Mouse (Mus musculus): Measurements from ENCODE around the gene Kansl3.
A peak's percentile ranks its signal among the peaks of the same experiment; 100 is the strongest.

Kansl3 gene

DNA sequence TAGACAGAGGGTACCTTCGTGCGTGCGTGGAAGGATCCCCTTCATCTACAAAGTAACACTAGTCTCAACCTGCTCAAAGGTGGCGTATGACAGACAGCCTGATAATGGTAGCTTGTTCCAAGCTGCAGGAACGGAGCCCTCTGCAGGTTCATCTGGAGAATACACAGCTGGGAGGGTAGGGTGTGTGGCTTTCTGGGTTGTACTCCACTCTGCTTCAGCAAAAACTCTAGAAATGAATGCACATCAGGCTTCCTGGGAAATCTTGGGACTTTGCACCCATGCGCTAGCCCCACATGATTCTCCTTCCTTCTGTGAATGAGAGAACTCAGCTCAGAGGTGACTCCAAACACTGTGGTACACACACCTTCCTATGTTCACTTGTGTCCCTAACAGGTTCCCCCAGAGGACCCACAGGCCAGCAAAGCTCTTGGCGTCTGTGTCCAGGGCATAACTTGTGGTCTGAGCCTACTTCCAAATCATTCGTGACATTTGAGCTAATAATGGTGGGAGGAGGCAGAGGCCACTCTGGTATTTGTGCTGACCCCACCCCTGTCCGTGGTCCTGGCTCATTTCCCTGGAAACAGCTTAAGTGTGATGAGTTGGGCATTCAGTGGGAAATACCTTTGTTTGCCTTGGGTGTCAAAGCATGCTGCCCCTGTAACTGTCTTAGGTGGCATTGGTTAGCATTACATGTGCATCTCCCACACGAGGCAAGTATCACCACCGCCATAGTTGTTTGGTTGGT is 47.0 kb downstream of the Kansl3 start:
- peak; percentile 50 for DNase-seq (ENCODE audit: low read depth, low spot score)

DNA sequence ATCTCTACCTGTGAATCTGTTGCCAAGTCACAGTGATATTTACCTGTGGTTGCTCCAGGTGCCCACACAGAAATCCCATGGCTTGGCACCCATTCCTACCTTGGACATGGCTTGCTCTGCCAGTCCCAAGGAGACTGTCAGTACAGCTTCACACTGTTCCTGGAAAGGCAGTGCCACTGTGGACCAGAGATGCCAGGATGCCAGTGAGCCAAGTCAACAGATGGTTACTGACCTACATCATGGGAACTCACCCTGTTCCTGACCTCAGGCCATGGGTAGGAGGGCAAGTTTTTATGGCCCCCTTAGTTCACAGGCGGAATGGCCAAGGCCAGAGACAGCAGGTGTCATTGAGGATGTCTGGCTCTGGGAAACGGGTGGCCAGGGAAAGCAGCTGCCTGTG is 47.8 kb downstream of the Kansl3 start:
- no peak for DNase-seq (ENCODE audit: low read depth, low spot score)

- peak; percentile 26 for DNase-seq (ENCODE audit: low read depth, low spot score)
These were observed 53.2 kb downstream of the Kansl3 start for GRCm38 (mm10) chr1:36315776-36316100.

DNA sequence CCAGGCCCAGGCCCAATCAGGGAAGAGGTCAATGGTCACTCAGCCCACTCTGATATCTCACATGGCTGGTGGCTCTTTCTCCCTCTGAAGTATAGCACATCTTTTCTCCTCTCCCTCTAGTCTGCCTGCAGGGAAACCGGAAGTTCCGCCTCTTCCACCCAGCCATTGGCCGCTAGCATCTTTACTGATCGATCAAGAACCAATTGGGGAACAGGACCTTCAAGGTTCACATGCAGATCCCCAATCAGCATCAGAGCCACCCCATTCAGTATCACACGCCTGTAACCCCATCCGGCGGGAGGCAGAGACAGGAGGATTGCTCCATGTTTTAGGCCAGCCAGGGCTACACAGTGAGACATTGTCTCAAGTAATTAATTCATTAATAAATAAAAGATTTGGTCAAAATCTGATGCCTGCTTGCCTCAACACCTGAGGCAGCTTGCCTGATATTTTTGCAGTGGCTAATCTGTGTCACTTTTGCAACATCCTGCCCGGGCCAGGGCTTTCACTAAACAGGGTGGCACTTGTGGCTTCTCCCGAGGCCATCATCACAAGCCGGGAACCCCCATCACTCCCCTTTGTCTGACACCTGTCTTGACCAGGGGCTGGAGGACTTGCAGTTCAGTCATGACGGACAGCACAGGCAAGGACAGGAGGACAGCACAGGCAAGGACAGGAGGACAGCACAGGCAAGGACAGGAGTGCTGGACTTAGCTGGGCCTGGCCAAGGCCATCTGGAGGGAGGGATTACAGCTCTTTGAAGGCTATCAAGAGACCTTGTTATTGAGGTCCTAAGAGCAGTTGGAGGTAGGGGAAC is 53.8 kb downstream of the Kansl3 start:
- DNase-seq (ENCODE audit: low read depth, low spot score): peak; percentile 96

DNA sequence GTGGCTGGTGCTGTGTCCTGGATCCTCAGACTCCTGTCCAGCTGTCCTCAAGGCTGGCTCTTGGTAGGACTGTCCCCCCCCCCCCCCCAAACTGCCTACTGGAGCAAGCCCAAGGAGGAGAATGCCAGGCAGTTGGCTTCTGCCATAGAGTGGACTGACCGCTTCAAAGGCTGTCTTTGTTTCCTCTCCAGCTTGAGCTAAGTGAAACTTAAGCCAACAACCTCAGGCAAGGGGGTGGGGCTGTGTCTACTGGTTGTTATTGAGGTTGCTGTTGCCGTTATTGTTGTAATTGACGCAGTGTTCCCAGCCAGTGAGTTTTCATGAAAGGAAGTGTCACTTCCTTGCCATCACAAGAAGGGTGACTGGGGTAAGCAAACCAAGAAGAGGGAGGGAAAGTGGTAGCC is 59.5 kb downstream of the Kansl3 start:
- DNase-seq (ENCODE audit: low read depth, low spot score): no peak

GRCm38 (mm10) chr1:36308966-36309475 is 60.0 kb downstream of the Kansl3 start:
- DNase-seq (ENCODE audit: low read depth, low spot score): no peak

- peak; percentile 57 for DNase-seq (ENCODE audit: low read depth, low spot score)
These were observed 60.5 kb downstream of the Kansl3 start for GRCm38 (mm10) chr1:36308451-36308901.

GRCm38 (mm10) chr1:36307495-36308280 is 61.3 kb downstream of the Kansl3 start, which contains the start of gene Arid5a:
TSS of gene Arid5a (plus strand) at chr1:36307733.
- peak; percentile 98 for DNase-seq (ENCODE audit: low read depth, low spot score)

- DNase-seq (ENCODE audit: low read depth, low spot score): no peak
These were observed 61.9 kb downstream of the Kansl3 start for GRCm38 (mm10) chr1:36307121-36307494.

DNA sequence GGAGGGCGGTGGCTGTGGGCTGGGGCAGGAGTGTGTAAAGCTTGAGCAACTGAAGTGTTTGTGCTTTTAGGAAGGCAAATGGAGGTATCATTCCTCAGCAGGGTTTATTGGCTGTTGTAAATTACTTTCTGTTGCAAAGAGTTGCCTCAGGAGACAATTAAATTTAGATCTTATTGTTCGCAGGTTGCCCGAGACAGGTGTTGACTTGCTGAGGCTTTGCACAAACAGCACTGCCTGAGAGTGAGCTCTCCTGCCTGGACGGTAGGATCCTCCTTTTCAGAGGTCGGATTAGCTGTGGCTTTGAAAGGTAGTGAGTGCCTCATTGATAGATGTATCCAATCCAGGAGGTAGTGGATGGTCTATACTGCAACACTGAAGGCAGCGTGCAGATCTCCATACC is 62.9 kb downstream of the Kansl3 start:
- no peak for DNase-seq (ENCODE audit: low read depth, low spot score)

- no peak for DNase-seq (ENCODE audit: low read depth, low spot score)
These were observed 64.2 kb downstream of the Kansl3 start for GRCm38 (mm10) chr1:36304764-36305163.

- DNase-seq (ENCODE audit: low read depth, low spot score): peak; percentile 47
These were observed 65.3 kb downstream of the Kansl3 start for GRCm38 (mm10) chr1:36303381-36304320.

- DNase-seq (ENCODE audit: low read depth, low spot score): no peak
These were observed 66.0 kb downstream of the Kansl3 start for GRCm38 (mm10) chr1:36302957-36303356.

- no peak for DNase-seq (ENCODE audit: low read depth, low spot score)
These were observed 66.7 kb downstream of the Kansl3 start for GRCm38 (mm10) chr1:36302273-36302672.

DNA sequence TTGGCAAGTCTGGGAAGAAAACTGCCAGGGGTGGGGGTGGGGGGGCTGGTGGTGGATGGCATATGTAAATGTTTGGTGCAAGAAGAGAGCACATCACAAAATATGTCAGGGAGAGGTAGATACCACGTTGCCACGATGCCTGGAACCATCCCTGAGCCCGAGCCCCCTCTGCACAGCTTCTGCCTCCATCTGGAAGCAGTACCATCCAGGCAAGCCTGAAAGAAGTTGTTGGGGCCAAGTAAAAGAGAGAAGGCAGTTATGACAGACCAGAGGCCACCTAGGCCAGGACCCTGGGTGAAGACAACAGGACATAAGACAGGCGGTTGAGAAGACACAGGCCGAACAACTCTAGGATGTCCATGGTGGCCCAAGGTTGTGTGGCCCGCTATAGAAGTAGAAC is 68.5 kb downstream of the Kansl3 start:
- DNase-seq (ENCODE audit: low read depth, low spot score): no peak

GRCm38 (mm10) chr1:36299676-36300075 is 69.3 kb downstream of the Kansl3 start:
- no peak for DNase-seq (ENCODE audit: low read depth, low spot score)

- DNase-seq (ENCODE audit: low read depth, low spot score): no peak
These were observed 69.9 kb downstream of the Kansl3 start for GRCm38 (mm10) chr1:36299126-36299525.

GRCm38 (mm10) chr1:36298107-36298506 is 70.9 kb downstream of the Kansl3 start:
- no peak for DNase-seq (ENCODE audit: low read depth, low spot score)

DNA sequence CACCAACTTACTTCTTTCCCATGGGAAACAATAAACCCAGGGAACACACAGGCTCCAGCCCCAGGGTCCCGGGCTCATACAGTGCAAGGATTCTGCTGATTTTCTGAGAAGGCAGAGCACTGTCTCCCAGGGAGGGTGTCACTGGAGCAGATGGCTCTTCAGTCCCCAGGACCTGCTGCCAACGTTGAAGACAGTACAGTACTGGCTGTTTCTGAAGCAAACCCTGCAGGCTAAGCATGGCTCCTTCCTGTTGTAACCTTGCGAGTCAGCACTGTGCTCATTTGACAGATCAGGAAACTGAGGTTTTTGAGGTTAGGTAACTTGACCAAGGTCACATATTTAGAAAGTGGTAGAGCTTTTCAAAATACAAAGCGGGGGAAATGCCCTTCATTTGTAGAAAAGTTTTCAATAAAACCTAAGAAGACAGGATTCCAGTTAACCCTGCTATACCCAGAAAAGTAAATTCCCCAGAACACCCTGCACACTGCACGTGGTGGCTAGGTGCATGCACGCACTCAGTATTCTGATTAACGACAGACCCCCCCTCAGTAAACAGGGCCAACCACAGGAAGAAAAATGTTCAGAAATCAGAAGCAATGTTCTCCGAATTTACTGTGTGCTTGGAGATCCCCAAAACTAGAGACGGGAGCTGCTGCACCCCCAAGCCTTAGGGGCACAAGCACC is 72.4 kb downstream of the Kansl3 start:
- no peak for DNase-seq (ENCODE audit: low read depth, low spot score)

DNA sequence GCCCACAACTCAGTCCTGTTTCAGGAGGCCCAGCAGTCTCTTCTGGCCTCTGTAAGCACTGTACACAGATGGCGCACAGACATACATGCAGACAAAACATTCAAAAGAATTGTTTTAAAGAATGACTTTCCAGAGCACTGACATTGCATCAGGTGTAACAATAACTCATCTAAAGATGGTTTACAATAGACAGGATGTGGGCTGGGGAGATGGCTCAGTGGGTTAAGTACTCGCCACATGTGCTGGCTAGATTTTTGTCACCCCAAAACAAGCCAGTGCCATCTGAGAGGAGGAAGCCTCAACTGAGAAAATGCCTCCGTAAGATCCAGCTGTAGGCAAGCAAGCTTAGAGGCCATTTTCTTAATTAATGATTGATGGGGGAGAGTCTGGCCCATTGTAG is 74.6 kb downstream of the Kansl3 start:
- DNase-seq (ENCODE audit: low read depth, low spot score): no peak

Measured in ZHBTc4 (cell line).